Mouse (Mus musculus) hindbrain, embryonic 16.5 days (tissue): Measurements from ENCODE around the gene Pip5k1b. TPM values are rescaled to one million over a fixed set of nuclear protein-coding genes. Genes with fewer than 3 reads are reported as not detected.

Source experiments
- ATAC-seq: fragments of 200-750 bp; cut with Nextera tagmentation; 2 replicates; pipeline ENCODE4 v1.8.0; 2017; ENCODE audit warnings: moderate TSS enrichment, moderate library complexity
- H3K27ac ChIP-seq: fragments of 300-500 bp; sonication (generic); 2 replicates; pipeline ENCODE4 v1.5.1; 2014; ENCODE audit warnings: low read depth, mild to moderate bottlenecking, control low read depth, low read length, moderate library complexity
- H3K27me3 ChIP-seq: fragments of 300-500 bp; sonication (generic); replicated peaks from 2 replicates; pipeline ENCODE4 v1.6.1; 2014; ENCODE audit warnings: low read length; ENCODE audit not compliant: control insufficient read depth, insufficient read depth
- H3K36me3 ChIP-seq: fragments of 300-500 bp; sonication (generic); 2 replicates; pipeline ENCODE4 v1.6.1; 2014; ENCODE audit warnings: mild to moderate bottlenecking, low read length, moderate library complexity, mixed read lengths; ENCODE audit not compliant: control insufficient read depth, insufficient read depth
- H3K4me1 ChIP-seq: fragments of 300-500 bp; sonication (generic); 2 replicates; pipeline ENCODE4 v1.6.1; 2014; ENCODE audit warnings: low read depth, low read length; ENCODE audit not compliant: control insufficient read depth, insufficient read depth
- H3K4me2 ChIP-seq: fragments of 300-500 bp; sonication (generic); 2 replicates; pipeline ENCODE4 v1.6.1; 2014; ENCODE audit warnings: mild to moderate bottlenecking, low read length, control low read depth, moderate library complexity
- H3K4me3 ChIP-seq: fragments of 300-500 bp; sonication (generic); 2 replicates; pipeline ENCODE4 v1.5.1; 2014; ENCODE audit warnings: mild to moderate bottlenecking, low read length, control low read depth, moderate library complexity
- H3K9ac ChIP-seq: fragments of 300-500 bp; sonication (generic); 2 replicates; pipeline ENCODE4 v1.6.1; 2014; ENCODE audit warnings: low read depth, mild to moderate bottlenecking, control low read depth, low read length, moderate library complexity
- H3K9me3 ChIP-seq: fragments of 300-500 bp; sonication (generic); 2 replicates; pipeline ENCODE4 v1.6.1; 2014; ENCODE audit warnings: mild to moderate bottlenecking, low read length, moderate library complexity; ENCODE audit not compliant: control insufficient read depth
- WGBS: fragments of 180-500 bp; shearing (Covaris S2); extraction: QIAGEN DNeasy Blood & Tissue Kit; methylation state at CpG from one replicate; pipeline ENCODE4 v1.1.7; 2014; 5-methylcytosine and 5-hydroxymethylcytosine counted together
- polyA plus RNA-seq: library from polyadenylated mRNA; unstranded; fragments of >200 nt; fragmentation: Nextera tagmentation; extraction: Ambion mirVana; gene quantifications from 2 replicates; pipeline ENCODE4 v1.2.1, GENCODE M21; 2015

Gene Pip5k1b
- polyA plus RNA-seq, 1 experiment from 2014 or later = 2.2 TPM

- H3K36me3 ChIP-seq = 0 out of 2 replicates have a peak, but pooled peaks cover 2% of the 10 kb centered on the region
- no peak for ATAC-seq
- no peaks in the 10 kb centered on the region for H3K9me3 ChIP-seq
- no peak overlapping the region for H3K27ac ChIP-seq
- H3K4me1 ChIP-seq = no peaks in the 10 kb centered on the region; the same call in 1 of the 2 replicates
- WGBS = 92% methylated on average over 2 of the region's 2 CpGs
- no peak overlapping the region for H3K9ac ChIP-seq
- H3K4me2 ChIP-seq = no peak overlapping the region
- H3K27me3 ChIP-seq = no peaks in the 10 kb centered on the region; the same call in 1 of the 2 replicates
- no peak overlapping the region for H3K4me3 ChIP-seq
Measured at GRCm38 (mm10) chr19:24550016-24550415, 5.7 kb downstream of the Pip5k1b start.

DNA sequence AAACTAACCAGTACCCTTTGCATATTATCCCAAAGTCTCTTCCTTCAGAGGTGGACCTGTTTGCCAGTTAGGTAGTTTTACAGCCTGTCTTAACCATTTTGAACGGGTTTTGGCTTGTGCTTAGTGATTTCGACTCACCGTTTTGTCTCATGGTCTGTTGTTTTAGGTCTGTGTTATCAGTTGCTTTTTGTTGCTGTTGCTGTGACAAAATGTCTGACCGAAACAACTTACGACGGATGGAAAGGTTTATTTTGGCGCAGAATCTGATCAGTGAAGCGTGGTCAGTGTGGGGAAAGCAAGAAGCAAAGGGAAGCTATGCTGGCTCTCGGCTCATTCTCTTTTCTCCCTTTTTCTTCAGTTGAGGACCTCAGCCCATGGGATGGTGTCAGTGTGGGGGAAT, 7.3 kb downstream of the Pip5k1b start:
- H3K4me1 ChIP-seq = no peaks in the 10 kb centered on the region
- H3K4me2 ChIP-seq = no peak overlapping the region
- H3K9me3 ChIP-seq = no peaks in the 10 kb centered on the region
- H3K27me3 ChIP-seq = no peaks in the 10 kb centered on the region
- 96% methylated on average over 9 of the region's 9 CpGs for WGBS
- ATAC-seq = no peak
- no peak overlapping the region for H3K9ac ChIP-seq
- no peak overlapping the region for H3K4me3 ChIP-seq
- H3K36me3 ChIP-seq = 0 out of 2 replicates have a peak, but pooled peaks cover 2% of the 10 kb centered on the region
- H3K27ac ChIP-seq = no peak overlapping the region

GRCm38 (mm10) chr19:24546153-24546552, 9.5 kb downstream of the Pip5k1b start:
- no peak overlapping the region for H3K27ac ChIP-seq
- 85% methylated on average over 10 of the region's 10 CpGs for WGBS
- no peaks in the 10 kb centered on the region for H3K9me3 ChIP-seq
- ATAC-seq = no peak
- no peaks in the 10 kb centered on the region for H3K27me3 ChIP-seq
- H3K36me3 ChIP-seq = 0 out of 2 replicates have a peak, but pooled peaks cover 2% of the 10 kb centered on the region
- H3K4me3 ChIP-seq = no peak overlapping the region
- no peak overlapping the region for H3K4me2 ChIP-seq
- no peak overlapping the region for H3K9ac ChIP-seq
- H3K4me1 ChIP-seq = no peaks in the 10 kb centered on the region

- 72% methylated on average over 14 of the region's 14 CpGs for WGBS
- no peaks in the 10 kb centered on the region for H3K9me3 ChIP-seq
- ATAC-seq = 0 out of 2 replicates have a peak, but pooled peaks have one; percentile 42
- H3K4me2 ChIP-seq = no peak overlapping the region
- no peak overlapping the region for H3K27ac ChIP-seq
- no peaks in the 10 kb centered on the region for H3K27me3 ChIP-seq
- H3K4me3 ChIP-seq = no peak overlapping the region
- H3K4me1 ChIP-seq = no peaks in the 10 kb centered on the region
- H3K36me3 ChIP-seq = 0 out of 2 replicates have a peak, but pooled peaks cover 2% of the 10 kb centered on the region
- H3K9ac ChIP-seq = no peak overlapping the region
Measured at GRCm38 (mm10) chr19:24543386-24544350, 12.0 kb downstream of the Pip5k1b start.

- no peaks in the 10 kb centered on the region for H3K36me3 ChIP-seq
- no peaks in the 10 kb centered on the region for H3K27me3 ChIP-seq
- H3K4me1 ChIP-seq = no peaks in the 10 kb centered on the region
- ATAC-seq = no peak
- no peak overlapping the region for H3K27ac ChIP-seq
- H3K4me2 ChIP-seq = no peak overlapping the region
- no peak overlapping the region for H3K9ac ChIP-seq
- no peak overlapping the region for H3K4me3 ChIP-seq
- H3K9me3 ChIP-seq = no peaks in the 10 kb centered on the region
- 94% methylated on average over 7 of the region's 7 CpGs for WGBS
Measured at GRCm38 (mm10) chr19:24542293-24542675, 13.4 kb downstream of the Pip5k1b start.

DNA sequence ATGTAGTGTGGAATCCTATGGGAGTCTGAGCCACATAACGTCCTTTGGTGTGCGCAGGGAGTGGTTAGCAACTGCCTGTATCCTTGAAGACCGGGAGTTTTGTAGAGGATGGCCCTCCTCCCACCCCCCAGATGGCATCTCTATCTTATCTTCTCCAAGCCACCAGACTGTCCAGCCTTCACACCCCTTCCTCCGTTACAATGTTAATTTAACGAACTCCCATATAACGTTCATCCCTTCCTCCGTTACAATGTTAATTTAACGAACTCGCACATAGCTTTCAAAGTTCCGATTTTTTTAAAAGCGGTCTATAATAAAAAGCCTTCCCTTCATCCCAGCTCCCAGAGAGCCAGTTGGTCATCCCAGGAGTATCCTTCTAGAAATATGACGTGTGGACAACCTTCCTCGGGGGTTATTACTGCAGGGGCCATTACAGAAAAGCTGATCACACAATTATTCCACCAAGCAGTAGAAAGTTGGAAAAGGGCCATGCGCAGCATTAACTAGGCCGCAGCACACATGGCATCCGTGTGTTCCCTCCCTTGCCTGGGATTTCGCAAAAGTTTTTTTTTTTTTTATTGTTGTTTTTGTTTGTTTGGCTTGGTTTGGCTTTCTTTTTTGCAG, 13.9 kb downstream of the Pip5k1b start:
- H3K36me3 ChIP-seq = no peaks in the 10 kb centered on the region
- no peaks in the 10 kb centered on the region for H3K4me1 ChIP-seq
- no peak overlapping the region for H3K9ac ChIP-seq
- no peak for ATAC-seq
- WGBS = 88% methylated on average over 17 of the region's 17 CpGs
- H3K4me2 ChIP-seq = no peak overlapping the region
- no peak overlapping the region for H3K4me3 ChIP-seq
- no peaks in the 10 kb centered on the region for H3K9me3 ChIP-seq
- H3K27ac ChIP-seq = no peak overlapping the region
- H3K27me3 ChIP-seq = no peaks in the 10 kb centered on the region

GRCm38 (mm10) chr19:24540952-24541668, 14.6 kb downstream of the Pip5k1b start:
- no peaks in the 10 kb centered on the region for H3K36me3 ChIP-seq
- WGBS = 92% methylated on average over 10 of the region's 10 CpGs

GRCm38 (mm10) chr19:24539041-24539440, 16.6 kb downstream of the Pip5k1b start:
- H3K9me3 ChIP-seq = no peaks in the 10 kb centered on the region
- no peaks in the 10 kb centered on the region for H3K4me1 ChIP-seq
- 93% methylated on average over 1 of the region's 1 CpGs for WGBS
- H3K27ac ChIP-seq = no peak overlapping the region
- H3K27me3 ChIP-seq = no peaks in the 10 kb centered on the region
- no peak overlapping the region for H3K4me2 ChIP-seq
- no peak overlapping the region for H3K4me3 ChIP-seq
- ATAC-seq = no peak
- no peaks in the 10 kb centered on the region for H3K36me3 ChIP-seq
- H3K9ac ChIP-seq = no peak overlapping the region

More at GRCm38 (mm10) chr19:24540952-24541668, 14.6 kb downstream of the Pip5k1b start:
- no peak overlapping the region for H3K4me3 ChIP-seq
- H3K27ac ChIP-seq = no peak overlapping the region
- no peaks in the 10 kb centered on the region for H3K27me3 ChIP-seq
- ATAC-seq = no peak
- no peaks in the 10 kb centered on the region for H3K9me3 ChIP-seq
- H3K9ac ChIP-seq = no peak overlapping the region
- H3K4me2 ChIP-seq = no peak overlapping the region
- no peaks in the 10 kb centered on the region for H3K4me1 ChIP-seq
